Mouse (Mus musculus) forebrain, embryonic 16.5 days (tissue): ENCODE data around the gene Pola1. TPM values are rescaled to one million over a fixed set of nuclear protein-coding genes. Genes with fewer than 3 reads are reported as not detected.

Source experiments
- ATAC-seq: fragments of 200-750 bp; cut with Nextera tagmentation; 2 replicates; pipeline ENCODE4 v1.8.0; 2017; ENCODE audit warnings: mild to moderate bottlenecking, moderate library complexity
- H3K27ac ChIP-seq: fragments of 300-500 bp; sonication (generic); 2 replicates; pipeline ENCODE4 v1.5.1; 2014; ENCODE audit warnings: low read length, control low read depth
- H3K27me3 ChIP-seq: fragments of 300-500 bp; sonication (generic); replicated peaks from 2 replicates; pipeline ENCODE4 v1.6.1; 2014; ENCODE audit warnings: low read length; ENCODE audit not compliant: control insufficient read depth, insufficient read depth
- H3K36me3 ChIP-seq: fragments of 300-500 bp; sonication (generic); 2 replicates; pipeline ENCODE4 v1.6.1; 2014; ENCODE audit not compliant: control insufficient read depth, insufficient read depth
- H3K4me1 ChIP-seq: fragments of 300-500 bp; sonication (generic); replicated peaks from 2 replicates; pipeline ENCODE4 v1.6.1; 2014; ENCODE audit warnings: low read length; ENCODE audit not compliant: control insufficient read depth, insufficient read depth
- H3K4me2 ChIP-seq: fragments of 300-500 bp; sonication (generic); 2 replicates; pipeline ENCODE4 v1.6.1; 2014; ENCODE audit warnings: mild to moderate bottlenecking, low read length, control low read depth
- H3K4me3 ChIP-seq: fragments of 300-500 bp; sonication (generic); replicated peaks from 2 replicates; pipeline ENCODE4 v1.5.1; 2014; ENCODE audit warnings: mild to moderate bottlenecking, low read length, control low read depth
- H3K9ac ChIP-seq: fragments of 300-500 bp; sonication (generic); replicated peaks from 2 replicates; pipeline ENCODE4 v1.6.1; 2014; ENCODE audit warnings: low read depth, low read length, control low read depth
- H3K9me3 ChIP-seq: fragments of 300-500 bp; sonication (generic); 2 replicates; pipeline ENCODE4 v1.6.1; 2016; ENCODE audit warnings: low read length; ENCODE audit not compliant: control insufficient read depth
- WGBS: fragments of 180-500 bp; shearing (Covaris S2); extraction: QIAGEN DNeasy Blood & Tissue Kit; methylation state at CpG from one replicate; pipeline ENCODE4 v1.1.7; 2014; 5-methylcytosine and 5-hydroxymethylcytosine counted together
- polyA plus RNA-seq: library from polyadenylated mRNA; unstranded; fragments of >200 nt; fragmentation: Nextera tagmentation; extraction: Ambion mirVana; gene quantifications from 2 replicates; pipeline ENCODE4 v1.2.1, GENCODE M21; 2015

The Pola1 gene
- 10.8 and 11.2 TPM in 2 replicates for polyA plus RNA-seq

- no peaks in the 10 kb centered on the region for H3K36me3 ChIP-seq
- H3K4me3 ChIP-seq = peak within 1 kb of the TSS; percentile 66
- H3K9ac ChIP-seq = peak within 1 kb of the TSS; percentile 61
- H3K27ac ChIP-seq = peak within 1 kb of the TSS; percentile 60; the same call in 1 of the 2 replicates
- ATAC-seq = peak; percentile 98
- no peaks in the 10 kb centered on the region for H3K27me3 ChIP-seq
- 21% methylated on average over 52 of the region's 53 CpGs for WGBS
- H3K9me3 ChIP-seq = no peaks in the 10 kb centered on the region
- peak within 1 kb of the TSS; percentile 65 for H3K4me2 ChIP-seq
- H3K4me1 ChIP-seq = peaks cover 5% of the 10 kb centered on the region; the same call in 1 of the 2 replicates
These were observed at the start of gene Pola1 for GRCm38 (mm10) chrX:93631657-93632449. TSS of gene Pola1 (minus strand) at chrX:93632155.

- H3K4me1 ChIP-seq = no peaks in the 10 kb centered on the region
- WGBS = 58% methylated on average over 2 of the region's 2 CpGs
- peak overlapping the region; percentile 49 for H3K4me3 ChIP-seq
- no peaks in the 10 kb centered on the region for H3K27me3 ChIP-seq
- H3K27ac ChIP-seq = no peak overlapping the region
- H3K9ac ChIP-seq = no peak overlapping the region
- H3K36me3 ChIP-seq = no peaks in the 10 kb centered on the region
- ATAC-seq = no peak
- H3K9me3 ChIP-seq = no peaks in the 10 kb centered on the region
- peak overlapping the region; percentile 54 for H3K4me2 ChIP-seq
These were observed 44.3 kb upstream of the Pola1 start for GRCm38 (mm10) chrX:93676228-93676627.

- peak; percentile 99 for ATAC-seq
- H3K9ac ChIP-seq = peak overlapping the region; percentile 61
- H3K9me3 ChIP-seq = no peaks in the 10 kb centered on the region
- H3K36me3 ChIP-seq = no peaks in the 10 kb centered on the region
- peak overlapping the region; percentile 54 for H3K4me2 ChIP-seq
- H3K4me1 ChIP-seq = no peaks in the 10 kb centered on the region
- H3K4me3 ChIP-seq = peak overlapping the region; percentile 49
- H3K27me3 ChIP-seq = no peaks in the 10 kb centered on the region
- 18% methylated on average over 19 of the region's 19 CpGs for WGBS
- H3K27ac ChIP-seq = peak overlapping the region; percentile 94
These were observed 43.2 kb upstream of the Pola1 start for GRCm38 (mm10) chrX:93674836-93675795.

GRCm38 (mm10) chrX:93674432-93674831 lies 42.5 kb upstream of the Pola1 start:
- H3K9ac ChIP-seq = peak overlapping the region; percentile 25
- 47% methylated on average over 3 of the region's 3 CpGs for WGBS

GRCm38 (mm10) chrX:93664787-93665186 lies 32.8 kb upstream of the Pola1 start:
- H3K9ac ChIP-seq = no peak overlapping the region
- no peak overlapping the region for H3K4me2 ChIP-seq
- no peak overlapping the region for H3K27ac ChIP-seq
- H3K4me1 ChIP-seq = no peaks in the 10 kb centered on the region
- H3K27me3 ChIP-seq = no peaks in the 10 kb centered on the region
- no peak for ATAC-seq
- no peaks in the 10 kb centered on the region for H3K36me3 ChIP-seq
- 84% methylated on average over 4 of the region's 4 CpGs for WGBS
- H3K4me3 ChIP-seq = no peak overlapping the region
- no peaks in the 10 kb centered on the region for H3K9me3 ChIP-seq

More at GRCm38 (mm10) chrX:93674432-93674831, 42.5 kb upstream of the Pola1 start:
- Histone ChIP-seq H3K4me3 (peak overlapping the region; percentile 49), H3K4me2 (peak overlapping the region; percentile 54), H3K9me3 (no peaks in the 10 kb centered on the region), H3K27me3 (no peaks in the 10 kb centered on the region), H3K36me3 (no peaks in the 10 kb centered on the region), H3K27ac (peak overlapping the region; percentile 77), H3K4me1 (no peaks in the 10 kb centered on the region)
- peak; percentile 9; the same call in 1 of the 2 replicates for ATAC-seq

- H3K27me3 ChIP-seq = no peaks in the 10 kb centered on the region
- H3K4me2 ChIP-seq = no peak overlapping the region
- ATAC-seq = no peak
- H3K4me3 ChIP-seq = no peak overlapping the region
- no peaks in the 10 kb centered on the region for H3K9me3 ChIP-seq
- no peak overlapping the region for H3K9ac ChIP-seq
- no peaks in the 10 kb centered on the region for H3K36me3 ChIP-seq
- 95% methylated on average over 5 of the region's 5 CpGs for WGBS
- H3K27ac ChIP-seq = no peak overlapping the region
- H3K4me1 ChIP-seq = no peaks in the 10 kb centered on the region
These were observed 32.1 kb upstream of the Pola1 start for GRCm38 (mm10) chrX:93663919-93664586.

- H3K27me3 ChIP-seq = no peaks in the 10 kb centered on the region
- ATAC-seq = no peak
- no peak overlapping the region for H3K9ac ChIP-seq
- H3K4me2 ChIP-seq = no peak overlapping the region
- no peak overlapping the region for H3K27ac ChIP-seq
- H3K36me3 ChIP-seq = no peaks in the 10 kb centered on the region
- no peak overlapping the region for H3K4me3 ChIP-seq
- H3K9me3 ChIP-seq = no peaks in the 10 kb centered on the region
- H3K4me1 ChIP-seq = no peaks in the 10 kb centered on the region
- WGBS = 74% methylated on average over 5 of the region's 5 CpGs
These were observed 23.2 kb upstream of the Pola1 start for GRCm38 (mm10) chrX:93655153-93655552.

- WGBS = 21% methylated on average over 3 of the region's 3 CpGs
- Histone ChIP-seq H3K9me3 (no peaks in the 10 kb centered on the region), H3K4me2 (no peak within 1 kb of the TSS), H3K36me3 (no peaks in the 10 kb centered on the region), H3K27me3 (no peaks in the 10 kb centered on the region), H3K4me3 (no peak within 1 kb of the TSS), H3K9ac (no peak within 1 kb of the TSS), H3K27ac (no peak within 1 kb of the TSS), H3K4me1 (no peaks in the 10 kb centered on the region)
- no peak for ATAC-seq
These were observed 22.5 kb upstream of the Pola1 start, which contains the start of gene Pcyt1b for GRCm38 (mm10) chrX:93654218-93655002. TSS of gene Pcyt1b (plus strand) at chrX:93654863.
